Mouse (Mus musculus): ENCODE data around the gene Epb41l2. TPM values are rescaled to one million over a fixed set of nuclear protein-coding genes. Genes with fewer than 3 reads are reported as not detected.

Epb41l2 gene
- total RNA-seq, 2 experiments from 2014 or later = 96.1 to 121 TPM

Other genes starting within 250 kb of the Epb41l2 start
- 10 to 100 TPM; 47.9 to 58.8 TPM for gene Akap7, start 51.9 kb upstream of the Epb41l2 start, total RNA-seq (2021)
- gene Smlr1, start 176.5 kb downstream of the Epb41l2 start, total RNA-seq (2021) = not detected